Mouse (Mus musculus): Measurements from ENCODE around the gene Tdrd7. TPM values are rescaled to one million over a fixed set of nuclear protein-coding genes. Genes with fewer than 3 reads are reported as not detected.

Gene Tdrd7
- polyA plus RNA-seq, 1 experiment from 2014 or later, result 15.4 TPM

- 83% methylated on average over 4 of the region's 4 CpGs for WGBS (ENCODE audit: insufficient replicate concordance)
- no peak overlapping the region for H3K27ac ChIP-seq (ENCODE audit: low read depth)
- no peak overlapping the region for H3K4me2 ChIP-seq (ENCODE audit: low read depth, low read length)
- H3K9ac ChIP-seq (replicated peaks), result no peak overlapping the region
- no peak for DNase-seq
- H3K27me3 ChIP-seq (ENCODE audit: insufficient read depth, low read length), result no peaks in the 10 kb centered on the region
- TF ChIP-seq CTCF (IDR thresholded peaks at IDR 0.05; ENCODE audit: low read depth) (no peak), EP300 (IDR thresholded peaks at IDR 0.05; ENCODE audit: low read depth) (no peak)
- no peaks in the 10 kb centered on the region for H3K4me1 ChIP-seq (ENCODE audit: insufficient read depth)
- no peak overlapping the region for H3K4me3 ChIP-seq (ENCODE audit: low read depth, low read length)
- no peaks in the 10 kb centered on the region for H3K36me3 ChIP-seq (replicated peaks; ENCODE audit: insufficient read depth, low read length)
- no peaks in the 10 kb centered on the region for H3K9me3 ChIP-seq (ENCODE audit: low read length)
- no peak for ATAC-seq
Measured at GRCm38 (mm10) chr4:45956706-45957105, 8.4 kb upstream of the Tdrd7 start.

- Histone ChIP-seq H3K4me3 (ENCODE audit: low read depth, low read length) (no peak overlapping the region), H3K4me1 (ENCODE audit: insufficient read depth) (peaks cover 44% of the 10 kb centered on the region), H3K9ac (replicated peaks) (0 out of 2 replicates have a peak overlapping the region, but pooled peaks have one; percentile 12), H3K27me3 (ENCODE audit: insufficient read depth, low read length) (no peaks in the 10 kb centered on the region), H3K27ac (ENCODE audit: low read depth) (peak overlapping the region; percentile 77), H3K4me2 (ENCODE audit: low read depth, low read length) (peak overlapping the region; percentile 39), H3K9me3 (ENCODE audit: low read length) (no peaks in the 10 kb centered on the region), H3K36me3 (replicated peaks; ENCODE audit: insufficient read depth, low read length) (no peaks in the 10 kb centered on the region)
- DNase-seq (peak; percentile 50), ATAC-seq (peak; percentile 74)
- 18% methylated on average over 13 of the region's 13 CpGs for WGBS (ENCODE audit: insufficient replicate concordance)
- TF ChIP-seq CTCF (IDR thresholded peaks at IDR 0.05; ENCODE audit: low read depth) (no peak), EP300 (IDR thresholded peaks at IDR 0.05; ENCODE audit: low read depth) (no peak)
Measured at GRCm38 (mm10) chr4:45965737-45966447, 758 bp downstream of the Tdrd7 start.

- H3K36me3 ChIP-seq (replicated peaks; ENCODE audit: insufficient read depth, low read length), result no peaks in the 10 kb centered on the region
- no peak overlapping the region for H3K4me3 ChIP-seq (ENCODE audit: low read depth, low read length)
- peak overlapping the region; percentile 39; the same call in 1 of the 2 replicates for H3K4me2 ChIP-seq (ENCODE audit: low read depth, low read length)
- 22% methylated on average over 6 of the region's 6 CpGs for WGBS (ENCODE audit: insufficient replicate concordance)
- no peaks in the 10 kb centered on the region for H3K27me3 ChIP-seq (ENCODE audit: insufficient read depth, low read length)
- H3K27ac ChIP-seq (ENCODE audit: low read depth), result peak overlapping the region; percentile 77
- H3K4me1 ChIP-seq (ENCODE audit: insufficient read depth), result peaks cover 51% of the 10 kb centered on the region
- ATAC-seq (peak; percentile 79), DNase-seq (peak; percentile 43)
- H3K9ac ChIP-seq (replicated peaks), result no peak overlapping the region
- H3K9me3 ChIP-seq (ENCODE audit: low read length), result no peaks in the 10 kb centered on the region
- TF ChIP-seq CTCF (IDR thresholded peaks at IDR 0.05; ENCODE audit: low read depth) (no peak), EP300 (IDR thresholded peaks at IDR 0.05; ENCODE audit: low read depth) (no peak)
Measured at GRCm38 (mm10) chr4:45966716-45967115, 1.6 kb downstream of the Tdrd7 start.

- Histone ChIP-seq H3K4me2 (ENCODE audit: low read depth, low read length) (no peak overlapping the region), H3K27me3 (ENCODE audit: insufficient read depth, low read length) (no peaks in the 10 kb centered on the region), H3K9me3 (ENCODE audit: low read length) (no peaks in the 10 kb centered on the region), H3K9ac (replicated peaks) (no peak overlapping the region), H3K27ac (ENCODE audit: low read depth) (peak overlapping the region; percentile 77), H3K4me1 (ENCODE audit: insufficient read depth) (peaks cover 53% of the 10 kb centered on the region), H3K4me3 (ENCODE audit: low read depth, low read length) (no peak overlapping the region), H3K36me3 (replicated peaks; ENCODE audit: insufficient read depth, low read length) (no peaks in the 10 kb centered on the region)
- 62% methylated on average over 9 of the region's 9 CpGs for WGBS (ENCODE audit: insufficient replicate concordance)
- ATAC-seq, result no peak
- no peak for DNase-seq
- no peak for TF ChIP-seq CTCF (IDR thresholded peaks at IDR 0.05; ENCODE audit: low read depth)
- TF ChIP-seq EP300 (IDR thresholded peaks at IDR 0.05; ENCODE audit: low read depth), result no peak
Measured at GRCm38 (mm10) chr4:45967479-45968341, 2.6 kb downstream of the Tdrd7 start.

- H3K4me2 ChIP-seq (ENCODE audit: low read depth, low read length), result no peak overlapping the region; the same call in 1 of the 2 replicates
- H3K27me3 ChIP-seq (ENCODE audit: insufficient read depth, low read length), result no peaks in the 10 kb centered on the region
- 49% methylated on average over 2 of the region's 2 CpGs for WGBS (ENCODE audit: insufficient replicate concordance)
- ATAC-seq, result no peak
- peak overlapping the region; percentile 77 for H3K27ac ChIP-seq (ENCODE audit: low read depth)
- H3K36me3 ChIP-seq (replicated peaks; ENCODE audit: insufficient read depth, low read length), result no peaks in the 10 kb centered on the region
- H3K4me3 ChIP-seq (ENCODE audit: low read depth, low read length), result no peak overlapping the region
- H3K9me3 ChIP-seq (ENCODE audit: low read length), result no peaks in the 10 kb centered on the region
- no peak for DNase-seq
- TF ChIP-seq CTCF (IDR thresholded peaks at IDR 0.05; ENCODE audit: low read depth) (no peak), EP300 (IDR thresholded peaks at IDR 0.05; ENCODE audit: low read depth) (no peak)
- H3K4me1 ChIP-seq (ENCODE audit: insufficient read depth), result peaks cover 62% of the 10 kb centered on the region
- no peak overlapping the region for H3K9ac ChIP-seq (replicated peaks)
Measured at GRCm38 (mm10) chr4:45969051-45969450, 3.9 kb downstream of the Tdrd7 start.

GRCm38 (mm10) chr4:45970048-45970560 lies 5.0 kb downstream of the Tdrd7 start:
- Histone ChIP-seq H3K4me3 (ENCODE audit: low read depth, low read length) (no peak overlapping the region), H3K4me1 (ENCODE audit: insufficient read depth) (peaks cover 59% of the 10 kb centered on the region), H3K36me3 (replicated peaks; ENCODE audit: insufficient read depth, low read length) (no peaks in the 10 kb centered on the region), H3K27me3 (ENCODE audit: insufficient read depth, low read length) (no peaks in the 10 kb centered on the region), H3K27ac (ENCODE audit: low read depth) (0 out of 2 replicates have a peak overlapping the region, but pooled peaks have one; percentile 5), H3K4me2 (ENCODE audit: low read depth, low read length) (no peak overlapping the region), H3K9ac (replicated peaks) (no peak overlapping the region), H3K9me3 (ENCODE audit: low read length) (no peaks in the 10 kb centered on the region)
- TF ChIP-seq CTCF (IDR thresholded peaks at IDR 0.05; ENCODE audit: low read depth) (no peak), EP300 (IDR thresholded peaks at IDR 0.05; ENCODE audit: low read depth) (no peak)
- DNase-seq, result no peak
- ATAC-seq, result no peak
- WGBS (ENCODE audit: insufficient replicate concordance), result 54% methylated on average over 7 of the region's 7 CpGs
